Mouse (Mus musculus): ENCODE results near the gene Agap1.

Agap1 gene

GRCm38 (mm10) chr1:89457126-89458031 is 2.8 kb downstream of the Agap1 start:
- in situ Hi-C loops (cut with MboI, MseI): no loop called here

GRCm38 (mm10) chr1:89461881-89462280 is 7.3 kb downstream of the Agap1 start:
- in situ Hi-C loops (cut with MboI, MseI): loop anchor here in 1 of 2 experiments (10.0 kb wide), 1 partner anchor 217 kb away; no protein-coding TSS in a partner anchor

GRCm38 (mm10) chr1:89463138-89463537 is 8.5 kb downstream of the Agap1 start:
- in situ Hi-C loops (cut with MboI, MseI): loop anchor here in 1 of 2 experiments (10.0 kb wide), 1 partner anchor 218 kb away; no protein-coding TSS in a partner anchor

GRCm38 (mm10) chr1:89465417-89466002 is 10.9 kb downstream of the Agap1 start:
- in situ Hi-C loops (cut with MboI, MseI): loop anchor here in 1 of 2 experiments (10.0 kb wide), 1 partner anchor 221 kb away; no protein-coding TSS in a partner anchor

- in situ Hi-C loops (cut with MboI, MseI): loop anchor here in 1 of 2 experiments (10.0 kb wide), 1 partner anchor 223 kb away; no protein-coding TSS in a partner anchor
Measured at GRCm38 (mm10) chr1:89467321-89468069, 12.9 kb downstream of the Agap1 start.

GRCm38 (mm10) chr1:89468141-89468540 is 13.5 kb downstream of the Agap1 start:
- in situ Hi-C loops (cut with MboI, MseI): loop anchor here in 1 of 2 experiments (10.0 kb wide), 1 partner anchor 223 kb away; no protein-coding TSS in a partner anchor

- in situ Hi-C loops (cut with MboI, MseI): no loop called here
Measured at GRCm38 (mm10) chr1:89471430-89471829, 16.8 kb downstream of the Agap1 start.

GRCm38 (mm10) chr1:89471891-89472290 is 17.3 kb downstream of the Agap1 start:
- in situ Hi-C loops (cut with MboI, MseI): no loop called here

- in situ Hi-C loops (cut with MboI, MseI): no loop called here
Measured at GRCm38 (mm10) chr1:89473946-89474345, 19.3 kb downstream of the Agap1 start.

- in situ Hi-C loops (cut with MboI, MseI): no loop called here
Measured at GRCm38 (mm10) chr1:89474853-89475252, 20.2 kb downstream of the Agap1 start.

- in situ Hi-C loops (cut with MboI, MseI): no loop called here
Measured at GRCm38 (mm10) chr1:89477033-89477432, 22.4 kb downstream of the Agap1 start.

- in situ Hi-C loops (cut with MboI, MseI): no loop called here
Measured at GRCm38 (mm10) chr1:89478571-89479460, 24.2 kb downstream of the Agap1 start.

- in situ Hi-C loops (cut with MboI, MseI): no loop called here
Measured at GRCm38 (mm10) chr1:89481154-89481553, 26.5 kb downstream of the Agap1 start.

GRCm38 (mm10) chr1:89482812-89483211 is 28.2 kb downstream of the Agap1 start:
- in situ Hi-C loops (cut with MboI, MseI): no loop called here

- in situ Hi-C loops (cut with MboI, MseI): no loop called here
Measured at GRCm38 (mm10) chr1:89486891-89487290, 32.3 kb downstream of the Agap1 start.

- in situ Hi-C loops (cut with MboI, MseI): no loop called here
Measured at GRCm38 (mm10) chr1:89489111-89489971, 34.7 kb downstream of the Agap1 start.

GRCm38 (mm10) chr1:89493177-89493576 is 38.6 kb downstream of the Agap1 start:
- in situ Hi-C loops (cut with MboI, MseI): no loop called here

- in situ Hi-C loops (cut with MboI, MseI): no loop called here
Measured at GRCm38 (mm10) chr1:89494816-89495215, 40.2 kb downstream of the Agap1 start.

- in situ Hi-C loops (cut with MboI, MseI): no loop called here
Measured at GRCm38 (mm10) chr1:89496204-89496603, 41.6 kb downstream of the Agap1 start.

GRCm38 (mm10) chr1:89500925-89501324 is 46.3 kb downstream of the Agap1 start:
- in situ Hi-C loops (cut with MboI, MseI): no loop called here

Data from T-helper 17 cell (primary cell).